Mouse (Mus musculus): Measurements from ENCODE around the gene Mcts1.
A peak's percentile ranks its signal among the peaks of the same experiment; 100 is the strongest.

The Mcts1 gene

GRCm38 (mm10) chrX:38600177-38600994 lies at the start of gene Mcts1:
Gene Mcts1 (plus strand): TSS chrX:38600578.
- DNase-seq, result peak; percentile 87

- DNase-seq, result no peak
Measured at GRCm38 (mm10) chrX:38553255-38553654, 47.1 kb upstream of the Mcts1 start.

- peak; percentile 41 for DNase-seq
Measured at GRCm38 (mm10) chrX:38563941-38564541, 36.3 kb upstream of the Mcts1 start.

GRCm38 (mm10) chrX:38564542-38565175 lies 35.7 kb upstream of the Mcts1 start:
- DNase-seq, result peak; percentile 95

- DNase-seq, result no peak
Measured at GRCm38 (mm10) chrX:38565176-38565542, 35.2 kb upstream of the Mcts1 start.

- DNase-seq, result no peak
Measured at GRCm38 (mm10) chrX:38566521-38567205, 33.7 kb upstream of the Mcts1 start.

GRCm38 (mm10) chrX:38576078-38576477 lies 24.3 kb upstream of the Mcts1 start, which contains the start of gene Cul4b:
Gene Cul4b (minus strand): TSS chrX:38576196.
- no peak for DNase-seq

GRCm38 (mm10) chrX:38581140-38581539 lies 19.2 kb upstream of the Mcts1 start:
- no peak for DNase-seq

- DNase-seq, result no peak
Measured at GRCm38 (mm10) chrX:38583261-38583660, 17.1 kb upstream of the Mcts1 start.

- DNase-seq, result peak; percentile 50
Measured at GRCm38 (mm10) chrX:38589827-38590226, 10.6 kb upstream of the Mcts1 start.

- DNase-seq, result no peak
Measured at GRCm38 (mm10) chrX:38591749-38592148, 8.6 kb upstream of the Mcts1 start.

- no peak for DNase-seq
Measured at GRCm38 (mm10) chrX:38593180-38593889, 7.0 kb upstream of the Mcts1 start.

GRCm38 (mm10) chrX:38600995-38601369 lies 604 bp downstream of the Mcts1 start:
- DNase-seq, result peak; percentile 19

GRCm38 (mm10) chrX:38634801-38635637 lies 34.6 kb downstream of the Mcts1 start, which contains the start of gene C1galt1c1:
Gene C1galt1c1 (minus strand): TSS chrX:38635087.
- DNase-seq, result peak; percentile 95

- no peak for DNase-seq
Measured at GRCm38 (mm10) chrX:38635638-38635931, 35.2 kb downstream of the Mcts1 start.

- no peak for DNase-seq
Measured at GRCm38 (mm10) chrX:38641435-38641834, 41.1 kb downstream of the Mcts1 start.

GRCm38 (mm10) chrX:38642183-38642582 lies 41.8 kb downstream of the Mcts1 start:
- DNase-seq, result no peak

- peak; percentile 26 for DNase-seq
Measured at GRCm38 (mm10) chrX:38650404-38651039, 50.1 kb downstream of the Mcts1 start.

- DNase-seq, result no peak
Measured at GRCm38 (mm10) chrX:38651167-38651566, 50.8 kb downstream of the Mcts1 start.

- DNase-seq, result no peak
Measured at GRCm38 (mm10) chrX:38653181-38653580, 52.8 kb downstream of the Mcts1 start.

GRCm38 (mm10) chrX:38654681-38655080 lies 54.3 kb downstream of the Mcts1 start:
- DNase-seq, result no peak

Measured in kidney, adult 9 months (tissue).